Mouse (Mus musculus) gastrocnemius, adult 2 months (tissue): ENCODE data around the gene C2cd6. TPM values are rescaled to one million over a fixed set of nuclear protein-coding genes. Genes with fewer than 3 reads are reported as not detected.
A peak's percentile ranks its signal among the peaks of the same experiment; 100 is the strongest.

Source experiments
- DNase-seq: peaks from one replicate; pipeline ENCODE4 v3.0.0; 2022
- H3K27ac ChIP-seq: fragments of 200-600 bp; 2 replicates; pipeline ENCODE4 v1.8.1; 2022; ENCODE audit warnings: mild to moderate bottlenecking
- H3K4me3 ChIP-seq: fragments of 200-600 bp; 2 replicates; pipeline ENCODE4 v1.8.1; 2022; ENCODE audit warnings: mild to moderate bottlenecking, moderate library complexity
- CTCF ChIP-seq: fragments of 200-600 bp; IDR thresholded peaks from 2 replicates; pipeline ENCODE4 v1.8.1; 2022; ENCODE audit warnings: antibody characterized with exemption, mild to moderate bottlenecking, moderate library complexity
- intact Hi-C: fragments of 180-260 bp; cut with DNase I; formaldehyde crosslinking; loops from one replicate; pipeline ENCODE4 v1.15.1; 2025
- total RNA-seq, 2 experiments: library from RNA; stranded (reverse); gene quantifications; 2 replicates each; pipeline ENCODE4 v1.2.3; 2021

Gene C2cd6
- total RNA-seq, 2 experiments from 2014 or later, result not detected

- Histone ChIP-seq H3K4me3 (no peak overlapping the region), H3K27ac (no peak overlapping the region)
- no peak for DNase-seq
- no peak for TF ChIP-seq CTCF
- intact Hi-C loops, result no loop called here
Measured at GRCm38 (mm10) chr1:59037723-59038122, 57.0 kb downstream of the C2cd6 start.

GRCm38 (mm10) chr1:59021556-59021955 is 73.1 kb downstream of the C2cd6 start:
- no peak for DNase-seq
- TF ChIP-seq CTCF, result no peak
- no peak overlapping the region for H3K4me3 ChIP-seq
- H3K27ac ChIP-seq, result no peak overlapping the region
- intact Hi-C loops, result no loop called here

- Histone ChIP-seq H3K4me3 (no peak overlapping the region), H3K27ac (no peak overlapping the region)
- no peak for DNase-seq
- intact Hi-C loops, result no loop called here
- peak; percentile 33 for TF ChIP-seq CTCF
Measured at GRCm38 (mm10) chr1:59009250-59009649, 85.5 kb downstream of the C2cd6 start.

Other genes with a start within 250 kb of the C2cd6 start
- gene Trak2, start 121.5 kb downstream of the C2cd6 start, total RNA-seq, result 10 to 100 TPM; 72.9 to 83.5 TPM
- gene Stradb, start 121.4 kb downstream of the C2cd6 start, total RNA-seq, result 100 to 1,000 TPM; 130 to 145 TPM
- gene Tmem237, start 25.5 kb upstream of the C2cd6 start, total RNA-seq, result 1 to 10 TPM; 3.5 to 4.1 TPM
- gene Mpp4, start 68.5 kb upstream of the C2cd6 start, total RNA-seq, result under 1 TPM in 1 of 2 experiments, not detected in 1; 0.22 TPM
- gene Als2, start 142.3 kb upstream of the C2cd6 start, total RNA-seq, result 10 to 100 TPM; 17.3 to 17.8 TPM
- gene Cdk15, start 162.0 kb upstream of the C2cd6 start, total RNA-seq, result under 1 TPM in 1 of 2 experiments, not detected in 1; 0.14 TPM